Mouse (Mus musculus): ENCODE data around the gene Gm2174.

Gm2174 gene

GRCm38 (mm10) chrX:56447524-56448015 is at the start of gene Gm2174:
TSS of gene Gm2174 (plus strand) at chrX:56447965.
- no peak for DNase-seq (ENCODE audit: low spot score)

GRCm38 (mm10) chrX:56404646-56405045 is 43.1 kb upstream of the Gm2174 start:
- no peak for DNase-seq (ENCODE audit: low spot score)

DNA sequence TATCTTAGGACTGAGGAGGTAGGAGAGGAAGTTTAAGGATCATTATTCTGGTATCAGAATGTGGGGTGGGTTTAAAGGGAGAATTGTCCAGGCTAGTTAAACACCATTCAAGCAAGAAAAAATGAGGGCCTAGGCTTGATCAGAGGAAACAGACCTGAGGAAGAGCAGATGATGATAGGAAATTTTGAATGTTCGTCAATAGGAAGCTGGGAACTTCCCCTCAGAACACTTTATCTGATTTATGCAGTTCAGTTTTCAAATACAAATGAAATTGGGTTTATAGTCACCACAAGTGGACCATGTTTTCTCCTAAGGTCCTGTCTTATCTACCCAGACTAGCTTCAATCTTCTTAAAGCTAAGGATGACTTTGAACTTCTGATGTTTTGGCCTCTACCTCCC is 42.3 kb upstream of the Gm2174 start:
- DNase-seq (ENCODE audit: low spot score), result no peak

GRCm38 (mm10) chrX:56406128-56406527 is 41.6 kb upstream of the Gm2174 start:
- no peak for DNase-seq (ENCODE audit: low spot score)

GRCm38 (mm10) chrX:56416277-56416676 is 31.5 kb upstream of the Gm2174 start:
- no peak for DNase-seq (ENCODE audit: low spot score)

DNA sequence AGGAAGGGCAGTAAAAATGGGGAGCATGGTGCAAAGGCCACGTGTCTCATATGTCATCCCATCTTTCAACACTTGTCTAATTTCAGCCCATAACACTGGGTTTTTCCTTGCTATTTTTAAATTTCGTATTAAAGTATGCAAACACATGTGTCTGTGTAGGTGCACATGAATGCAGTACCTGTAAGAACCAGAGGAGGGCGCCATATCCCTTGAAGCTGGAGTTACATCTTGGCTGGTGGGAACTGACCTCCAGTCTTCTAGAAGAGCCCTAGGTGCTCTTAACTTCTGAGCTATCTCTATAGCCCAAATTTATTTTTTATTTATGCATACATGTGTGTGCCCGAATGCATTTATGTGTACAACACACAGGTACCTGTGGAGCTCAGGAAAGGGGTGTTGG is 30.2 kb upstream of the Gm2174 start:
- no peak for DNase-seq (ENCODE audit: low spot score)

- no peak for DNase-seq (ENCODE audit: low spot score)
Measured at GRCm38 (mm10) chrX:56430601-56431000, 17.2 kb upstream of the Gm2174 start.

DNA sequence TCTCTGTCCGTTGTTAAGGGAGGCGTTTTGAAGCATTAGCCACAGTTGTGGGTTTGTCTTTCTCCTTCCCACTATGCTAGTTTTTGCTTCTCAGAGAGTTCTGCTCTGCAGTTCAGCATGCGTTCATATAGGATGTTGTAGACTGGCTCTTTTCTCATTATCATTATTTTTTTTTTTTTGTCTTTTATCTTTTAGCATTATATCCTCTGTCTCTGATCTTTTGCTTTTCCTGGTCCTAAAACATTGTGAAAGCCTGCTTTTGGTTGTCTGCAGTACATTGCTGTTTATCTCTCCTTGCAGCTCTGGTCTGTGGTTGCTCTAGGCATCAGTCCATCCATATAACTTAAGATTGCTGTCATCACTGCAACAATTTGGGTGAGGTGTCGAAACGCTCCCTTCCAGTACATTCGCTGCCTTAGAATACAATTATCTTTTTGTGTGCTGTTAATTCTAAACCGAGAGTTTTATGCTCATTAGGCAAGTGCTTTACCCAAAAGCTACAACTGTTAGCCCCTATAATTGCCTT is 11.9 kb upstream of the Gm2174 start:
- DNase-seq (ENCODE audit: low spot score), result no peak

- DNase-seq (ENCODE audit: low spot score), result no peak
Measured at GRCm38 (mm10) chrX:56446487-56447428, 1.0 kb upstream of the Gm2174 start.

GRCm38 (mm10) chrX:56454671-56455371 is 7.1 kb downstream of the Gm2174 start, which contains the start of gene Ints6l:
TSS of gene Ints6l (plus strand) at chrX:56454857.
- peak; percentile 70 for DNase-seq (ENCODE audit: low spot score)

DNA sequence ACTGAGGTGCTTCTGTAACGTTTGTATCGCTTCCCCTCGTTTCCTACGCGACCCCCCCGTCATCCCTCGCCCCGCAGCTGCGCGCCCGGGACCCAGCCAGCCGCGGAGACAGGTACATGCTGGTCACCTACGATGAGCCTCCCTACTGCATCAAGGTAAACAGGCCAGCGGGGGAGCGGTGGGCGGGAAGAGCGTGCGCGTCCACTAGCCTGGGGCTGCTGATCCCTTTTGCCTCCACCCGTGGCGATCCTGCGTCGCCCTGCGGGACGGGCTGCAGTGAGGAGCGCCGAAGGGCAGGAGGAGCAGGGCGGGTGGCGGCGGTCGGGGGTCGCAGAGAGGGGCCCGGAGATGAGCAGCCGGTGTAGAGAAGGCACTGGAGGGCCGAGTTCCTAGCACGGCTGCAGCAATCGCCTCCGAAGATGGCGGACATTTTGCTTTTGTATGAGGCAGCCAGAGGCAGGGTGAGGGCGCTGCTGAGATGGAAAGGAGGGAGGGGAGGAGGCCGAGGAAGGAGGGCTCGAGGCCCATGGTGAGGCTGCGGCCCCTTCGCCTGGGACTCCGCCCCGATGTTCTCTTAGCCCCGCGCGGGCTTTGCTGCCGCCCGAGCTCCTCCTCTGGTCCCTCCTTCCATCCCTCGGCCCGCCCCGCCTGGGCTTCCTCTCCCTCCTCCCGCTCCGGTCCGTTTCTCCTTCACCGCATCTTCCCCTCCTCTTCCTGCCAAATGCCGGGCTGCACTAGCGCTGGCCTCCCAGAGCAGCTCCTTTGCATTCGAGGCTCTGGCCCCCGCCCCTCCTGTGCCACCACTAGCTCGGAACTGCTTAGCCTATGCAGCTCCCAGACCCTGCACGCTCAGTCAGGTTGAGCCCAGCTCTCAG is 7.8 kb downstream of the Gm2174 start:
- peak; percentile 88 for DNase-seq (ENCODE audit: low spot score)

DNA sequence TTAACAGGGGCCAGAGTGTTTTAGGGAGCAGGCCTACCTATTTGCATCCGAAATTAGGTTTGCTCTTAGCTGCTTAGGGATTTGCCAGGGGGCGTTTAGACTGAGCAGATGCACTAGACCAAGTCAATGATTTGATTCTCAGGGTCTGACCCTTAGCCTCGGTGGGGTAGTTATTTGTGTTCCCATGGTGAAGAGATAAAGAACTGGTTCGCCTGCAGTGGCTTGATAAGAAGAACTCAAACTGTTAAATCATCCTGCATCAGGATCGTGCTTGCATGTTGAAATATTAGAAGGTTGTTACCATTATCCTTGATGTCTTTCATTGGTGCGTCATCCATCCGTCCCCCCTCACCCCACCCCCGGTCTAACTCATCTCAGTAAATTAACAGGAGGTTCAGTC is 8.6 kb downstream of the Gm2174 start:
- no peak for DNase-seq (ENCODE audit: low spot score)

GRCm38 (mm10) chrX:56462020-56462933 is 14.5 kb downstream of the Gm2174 start:
- DNase-seq (ENCODE audit: low spot score), result no peak

DNA sequence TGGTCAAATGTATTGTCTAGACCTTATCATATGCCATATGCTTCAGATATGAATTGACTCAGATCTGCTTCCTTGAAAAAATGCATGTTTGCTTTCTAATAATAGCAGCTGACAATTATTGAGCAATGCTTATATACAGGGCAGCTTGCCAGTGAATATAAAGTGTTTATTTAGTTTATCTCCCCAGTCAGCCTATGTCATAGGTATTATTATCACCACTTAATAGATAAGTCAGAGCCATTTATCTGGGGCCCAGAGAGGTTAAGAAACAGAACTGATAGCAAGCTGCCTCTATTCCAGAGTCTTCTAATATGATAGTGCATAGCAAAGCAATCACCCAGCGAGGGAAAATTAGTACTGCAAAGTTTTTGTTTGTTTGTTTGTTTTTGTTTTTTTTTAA is 17.1 kb downstream of the Gm2174 start:
- no peak for DNase-seq (ENCODE audit: low spot score)

DNA sequence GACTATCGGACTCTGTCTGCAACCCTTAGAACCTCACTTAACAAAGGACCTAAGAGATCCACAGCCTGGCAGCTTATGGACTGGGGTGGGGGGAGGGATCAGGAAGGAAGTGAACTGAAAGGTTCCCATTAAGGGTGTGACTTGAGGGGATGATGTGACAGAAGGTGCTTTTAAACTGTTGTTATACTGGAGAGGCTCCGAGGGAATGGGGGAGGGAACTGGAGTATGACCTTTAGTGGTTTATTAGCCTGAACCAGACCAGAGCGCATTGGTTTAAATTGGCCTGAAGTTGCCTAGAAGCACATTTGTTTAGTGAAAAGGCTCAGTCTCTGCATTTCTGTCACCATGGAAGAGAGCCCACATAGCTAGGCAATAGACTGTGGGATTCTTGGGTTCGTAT is 19.9 kb downstream of the Gm2174 start:
- DNase-seq (ENCODE audit: low spot score), result no peak

DNA sequence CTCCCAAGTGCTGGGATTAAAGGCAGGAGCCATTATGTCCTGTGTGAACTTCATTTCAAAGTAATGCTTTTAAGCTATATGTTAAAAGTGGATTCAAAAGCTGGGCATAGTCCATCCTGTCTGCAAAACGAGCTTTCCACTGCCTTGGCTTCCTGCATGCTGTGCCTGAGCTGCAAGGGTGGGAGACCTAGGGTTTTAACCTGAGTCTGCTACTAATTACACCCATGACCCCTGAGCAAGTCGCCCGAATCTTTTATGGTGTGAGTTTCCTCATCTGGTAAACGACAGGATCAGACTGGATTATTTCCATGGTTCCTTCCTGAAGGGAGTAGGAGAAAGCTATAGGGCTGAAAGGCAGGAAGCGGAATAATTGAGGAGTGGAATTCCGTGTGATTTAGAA is 20.7 kb downstream of the Gm2174 start:
- no peak for DNase-seq (ENCODE audit: low spot score)

GRCm38 (mm10) chrX:56474035-56474434 is 26.3 kb downstream of the Gm2174 start:
- DNase-seq (ENCODE audit: low spot score), result no peak

DNA sequence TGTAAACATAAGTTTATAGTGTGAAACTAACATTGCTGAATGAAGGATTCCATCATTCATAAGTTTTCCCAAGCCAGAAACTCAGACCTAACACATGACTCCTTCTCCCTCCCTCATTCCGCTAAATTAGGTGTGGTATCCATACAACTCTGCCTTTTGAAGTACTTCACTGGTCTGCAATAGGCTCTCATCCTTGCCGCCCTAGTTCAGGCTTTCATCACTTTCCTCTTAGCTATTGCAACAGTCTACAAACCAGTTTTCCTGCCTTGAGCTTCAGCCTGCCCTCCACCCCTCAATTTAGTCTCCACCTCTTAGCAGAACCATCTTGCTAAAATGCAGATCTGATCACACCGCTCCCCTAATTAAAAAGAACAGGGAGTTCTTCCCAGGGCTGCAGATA is 29.8 kb downstream of the Gm2174 start:
- no peak for DNase-seq (ENCODE audit: low spot score)

DNA sequence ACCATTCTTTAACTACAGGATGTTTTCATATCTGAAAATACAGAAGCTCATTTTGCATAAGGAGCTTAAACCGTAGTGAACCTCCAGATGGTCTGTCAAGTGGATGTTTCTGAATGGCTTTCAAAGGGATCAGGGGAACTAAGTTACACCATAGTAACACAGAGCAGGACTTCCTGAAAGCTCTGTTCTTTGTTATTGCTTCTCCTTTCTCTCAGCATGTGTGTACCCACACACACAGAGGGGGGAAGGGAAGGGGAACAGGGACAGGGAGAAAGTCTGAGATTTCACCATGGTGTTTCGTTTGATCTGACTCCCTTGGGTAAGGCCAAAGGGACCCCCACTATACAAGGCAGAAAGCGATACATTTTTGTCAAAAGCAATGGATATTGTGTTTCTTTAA is 34.1 kb downstream of the Gm2174 start:
- no peak for DNase-seq (ENCODE audit: low spot score)

- DNase-seq (ENCODE audit: low spot score), result peak; percentile 20
Measured at GRCm38 (mm10) chrX:56489758-56490157, 42.0 kb downstream of the Gm2174 start.

GRCm38 (mm10) chrX:56497241-56497640 is 49.5 kb downstream of the Gm2174 start:
- DNase-seq (ENCODE audit: low spot score), result no peak

Measured in ovary, postnatal 36 days (tissue).